Mouse (Mus musculus) embryonic facial prominence, embryonic 14.5 days (tissue): ENCODE measurements around the gene Gm49368. TPM values are rescaled to one million over a fixed set of nuclear protein-coding genes. Genes with fewer than 3 reads are reported as not detected.
"Not testable (repeated sequence)": the region's sequence is repeated elsewhere in the genome, so short reads cannot be mapped to it uniquely, and the experiment has no call there.

Experiments
- ATAC-seq: fragments of 200-750 bp; cut with Nextera tagmentation; 2 replicates; pipeline ENCODE4 v1.8.0; 2017; ENCODE audit warnings: low read depth, moderate number of reproducible peaks, moderate TSS enrichment
- DNase-seq: peaks from one replicate; pipeline ENCODE4 v3.0.0-alpha.2; 2015; ENCODE audit warnings: low spot score
- H3K27ac ChIP-seq: fragments of 300-500 bp; sonication (generic); replicated peaks from 2 replicates; pipeline ENCODE4 v1.5.1; 2014; ENCODE audit warnings: low read depth, mild to moderate bottlenecking, low read length, moderate library complexity
- H3K27me3 ChIP-seq: fragments of 300-500 bp; sonication (generic); replicated peaks from 2 replicates; pipeline ENCODE4 v1.6.1; 2014; ENCODE audit warnings: low read length; ENCODE audit not compliant: control insufficient read depth, insufficient read depth
- H3K36me3 ChIP-seq: fragments of 300-500 bp; sonication (generic); 2 replicates; pipeline ENCODE4 v1.6.1; 2014; ENCODE audit warnings: low read length, mixed read lengths; ENCODE audit not compliant: control insufficient read depth, insufficient read depth
- H3K4me1 ChIP-seq: fragments of 300-500 bp; sonication (generic); 2 replicates; pipeline ENCODE4 v1.6.1; 2014; ENCODE audit warnings: antibody characterized with exemption, low read length; ENCODE audit not compliant: control insufficient read depth, insufficient read depth
- H3K4me2 ChIP-seq: fragments of 300-500 bp; sonication (generic); 2 replicates; pipeline ENCODE4 v1.6.1; 2014; ENCODE audit warnings: low read depth, mild to moderate bottlenecking, low read length, moderate library complexity, mixed read lengths
- H3K4me3 ChIP-seq: fragments of 300-500 bp; sonication (generic); 2 replicates; pipeline ENCODE4 v1.5.1; 2014; ENCODE audit warnings: low read depth, mild to moderate bottlenecking, low read length
- H3K9ac ChIP-seq: fragments of 300-500 bp; sonication (generic); 2 replicates; pipeline ENCODE4 v1.6.1; 2014; ENCODE audit warnings: low read depth, mild to moderate bottlenecking, low read length, moderate library complexity, mixed read lengths
- H3K9me3 ChIP-seq: fragments of 300-500 bp; sonication (generic); 2 replicates; pipeline ENCODE4 v1.6.1; 2016; ENCODE audit warnings: low read length; ENCODE audit not compliant: control insufficient read depth
- WGBS: fragments of 180-500 bp; shearing (Covaris S2); extraction: QIAGEN DNeasy Blood & Tissue Kit; methylation state at CpG from one replicate; pipeline ENCODE4 v1.1.7; 2014; 5-methylcytosine and 5-hydroxymethylcytosine counted together
- polyA plus RNA-seq: library from polyadenylated mRNA; unstranded; fragments of >200 nt; fragmentation: Nextera tagmentation; extraction: Ambion mirVana; gene quantifications from 2 replicates; pipeline ENCODE4 v1.2.1, GENCODE M21; 2014

Gm49368 gene
- polyA plus RNA-seq, 1 experiment from 2014 or later: not detected

- 89% methylated on average over 4 of the region's 4 CpGs for WGBS
- H3K9me3 ChIP-seq: no peaks in the 10 kb centered on the region
- ATAC-seq: no peak
These were observed 37.6 kb upstream of the Gm49368 start for GRCm38 (mm10) chr7:128024932-128025331.

GRCm38 (mm10) chr7:128025381-128025780 lies 37.1 kb upstream of the Gm49368 start:
- H3K4me2 ChIP-seq: no peak overlapping the region
- no peak overlapping the region for H3K4me3 ChIP-seq
- no peak overlapping the region for H3K27ac ChIP-seq
- H3K36me3 ChIP-seq: no peaks in the 10 kb centered on the region
- DNase-seq (no peak), ATAC-seq (no peak)
- no peak overlapping the region for H3K9ac ChIP-seq
- 76% methylated on average over 4 of the region's 4 CpGs for WGBS
- H3K27me3 ChIP-seq: no peaks in the 10 kb centered on the region
- no peaks in the 10 kb centered on the region for H3K4me1 ChIP-seq
- H3K9me3 ChIP-seq: no peaks in the 10 kb centered on the region

More at GRCm38 (mm10) chr7:128024932-128025331, 37.6 kb upstream of the Gm49368 start:
- no peaks in the 10 kb centered on the region for H3K27me3 ChIP-seq
- H3K4me1 ChIP-seq: no peaks in the 10 kb centered on the region
- H3K36me3 ChIP-seq: no peaks in the 10 kb centered on the region
- H3K4me3 ChIP-seq: no peak overlapping the region
- H3K9ac ChIP-seq: no peak overlapping the region
- H3K27ac ChIP-seq: no peak overlapping the region
- H3K4me2 ChIP-seq: no peak overlapping the region
- no peak for DNase-seq

GRCm38 (mm10) chr7:128031403-128031976 lies 31.0 kb upstream of the Gm49368 start:
- 39% methylated on average over 9 of the region's 9 CpGs for WGBS
- Histone ChIP-seq H3K4me3 (no peak overlapping the region), H3K4me2 (no peak overlapping the region), H3K27me3 (no peaks in the 10 kb centered on the region), H3K27ac (no peak overlapping the region), H3K4me1 (no peaks in the 10 kb centered on the region), H3K9ac (no peak overlapping the region), H3K9me3 (no peaks in the 10 kb centered on the region), H3K36me3 (no peaks in the 10 kb centered on the region)
- ATAC-seq (peak; percentile 86), DNase-seq (peak; percentile 77)

GRCm38 (mm10) chr7:128032290-128032988 lies 30.0 kb upstream of the Gm49368 start:
- no peak overlapping the region for H3K9ac ChIP-seq
- no peaks in the 10 kb centered on the region for H3K9me3 ChIP-seq
- H3K36me3 ChIP-seq: no peaks in the 10 kb centered on the region

GRCm38 (mm10) chr7:128032989-128033293 lies 29.5 kb upstream of the Gm49368 start:
- Histone ChIP-seq H3K4me3 (no peak overlapping the region), H3K9me3 (no peaks in the 10 kb centered on the region), H3K36me3 (no peaks in the 10 kb centered on the region), H3K27ac (no peak overlapping the region), H3K9ac (no peak overlapping the region), H3K27me3 (no peaks in the 10 kb centered on the region), H3K4me1 (no peaks in the 10 kb centered on the region), H3K4me2 (no peak overlapping the region)
- no peak for DNase-seq
- 93% methylated on average over 3 of the region's 3 CpGs for WGBS
- no peak for ATAC-seq

More at GRCm38 (mm10) chr7:128032290-128032988, 30.0 kb upstream of the Gm49368 start:
- ATAC-seq (no peak), DNase-seq (no peak)
- H3K27me3 ChIP-seq: no peaks in the 10 kb centered on the region
- H3K4me1 ChIP-seq: no peaks in the 10 kb centered on the region
- H3K27ac ChIP-seq: no peak overlapping the region
- H3K4me3 ChIP-seq: no peak overlapping the region
- H3K4me2 ChIP-seq: no peak overlapping the region
- 86% methylated on average over 5 of the region's 5 CpGs for WGBS

- Histone ChIP-seq H3K4me1 (no peaks in the 10 kb centered on the region), H3K4me3 (no peak overlapping the region), H3K27me3 (no peaks in the 10 kb centered on the region), H3K4me2 (no peak overlapping the region), H3K27ac (no peak overlapping the region), H3K36me3 (no peaks in the 10 kb centered on the region), H3K9me3 (no peaks in the 10 kb centered on the region), H3K9ac (no peak overlapping the region)
- WGBS: 91% methylated on average over 4 of the region's 4 CpGs
- no peak for DNase-seq
- ATAC-seq: no peak
These were observed 28.9 kb upstream of the Gm49368 start for GRCm38 (mm10) chr7:128033616-128034015.

- H3K36me3 ChIP-seq, H3K4me1 ChIP-seq, H3K4me3 ChIP-seq, ATAC-seq, H3K27me3 ChIP-seq, H3K9me3 ChIP-seq, H3K9ac ChIP-seq, DNase-seq, H3K4me2 ChIP-seq, H3K27ac ChIP-seq: not testable (repeated sequence)
- 71% methylated on average over 14 of the region's 15 CpGs for WGBS
These were observed 20.2 kb upstream of the Gm49368 start for GRCm38 (mm10) chr7:128042161-128042820.

GRCm38 (mm10) chr7:128044142-128044785 lies 18.2 kb upstream of the Gm49368 start:
- no peak overlapping the region for H3K9ac ChIP-seq
- H3K27ac ChIP-seq: no peak overlapping the region
- H3K4me1 ChIP-seq: no peaks in the 10 kb centered on the region
- H3K4me3 ChIP-seq: no peak overlapping the region
- no peak overlapping the region for H3K4me2 ChIP-seq
- 53% methylated on average over 3 of the region's 4 CpGs for WGBS
- no peaks in the 10 kb centered on the region for H3K9me3 ChIP-seq
- DNase-seq (no peak), ATAC-seq (no peak)
- no peaks in the 10 kb centered on the region for H3K27me3 ChIP-seq
- no peaks in the 10 kb centered on the region for H3K36me3 ChIP-seq
